Mouse (Mus musculus): ENCODE measurements at regions not wholly inside any gene's neighbourhood (a gene's known extent, or its start where the extent isn't known, plus 50 kb on each side); places are given as distances from the start of the nearest gene placed in this dataset.

GRCm38 (mm10) chrX:50549713-50550112, 121.4 kb upstream of the Olfr1324 start:
- TF ChIP-seq GATA1 (IDR thresholded peaks at IDR 0.05; ENCODE audit: low read length): no peak
- TF ChIP-seq TAL1 (IDR thresholded peaks at IDR 0.05; ENCODE audit: low read length): no peak
